Mouse (Mus musculus) kidney, postnatal 4 days (tissue): ENCODE measurements around the gene Tjp2.

Experiments
- DNase-seq, 2 experiments: peaks; one replicate each; pipeline ENCODE4 v3.0.0; 2021; ENCODE audit warnings: mixed read lengths in 2 of 2

The Tjp2 gene

DNA sequence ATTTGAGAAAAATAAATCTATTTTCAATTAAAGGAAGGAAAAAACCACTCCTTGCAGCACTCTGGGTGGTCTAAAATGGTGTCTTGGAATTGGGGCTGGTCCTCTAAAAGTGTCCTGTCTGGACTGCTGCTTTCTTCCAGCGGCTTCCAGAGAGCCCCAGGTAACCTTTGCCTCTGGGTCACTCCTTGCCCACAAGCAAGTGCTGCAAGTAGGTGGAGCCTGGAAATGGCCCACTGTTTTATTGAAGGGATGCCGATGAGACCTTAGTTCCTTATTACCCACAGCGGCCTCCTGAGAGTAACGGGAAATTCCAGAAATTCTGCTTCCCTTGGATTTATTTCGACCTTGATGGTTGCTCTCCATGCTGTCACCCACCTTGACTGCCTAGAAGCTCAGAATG lies 170.6 kb downstream of the Tjp2 start:
- DNase-seq = peak; percentile 11 to 40

DNA sequence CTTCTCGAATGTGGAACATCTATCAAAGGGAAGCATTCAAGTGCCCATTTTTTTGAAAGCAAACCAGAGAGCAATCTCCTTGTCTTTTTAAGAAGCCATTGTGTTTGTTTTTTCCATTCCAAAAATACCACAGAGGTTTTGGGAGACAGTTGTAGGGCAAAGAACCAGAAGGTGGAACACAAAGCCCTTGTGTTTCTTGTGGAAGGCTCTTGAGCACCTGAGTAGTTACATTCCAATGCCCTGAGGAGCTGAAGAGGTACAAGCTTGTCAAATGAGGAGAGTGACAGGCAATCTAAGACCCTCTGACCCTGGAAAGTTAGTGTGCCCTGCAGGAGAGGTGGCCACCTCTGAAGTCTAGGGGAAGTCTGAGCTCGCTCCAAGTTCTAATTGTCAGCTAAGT lies 174.3 kb downstream of the Tjp2 start:
- no peak for DNase-seq

DNA sequence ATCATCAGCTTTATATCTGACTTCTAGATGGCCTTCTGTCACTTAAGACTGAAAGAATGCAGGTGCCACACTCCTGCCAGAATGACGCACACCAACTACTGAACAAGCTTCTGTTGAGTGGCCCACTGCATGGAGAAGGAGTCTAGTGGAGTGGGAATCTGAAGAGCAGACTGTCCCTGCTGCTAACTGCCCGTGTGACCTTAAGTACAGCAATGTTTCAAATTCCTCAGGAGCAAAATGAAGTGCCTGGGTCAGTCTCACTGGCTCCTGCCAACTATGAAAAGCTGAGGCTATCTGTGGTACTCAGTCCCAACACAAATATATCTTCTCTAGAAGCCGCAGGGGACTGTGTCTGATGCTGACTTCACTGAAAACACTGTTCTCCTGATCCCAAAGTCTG lies 175.5 kb downstream of the Tjp2 start:
- DNase-seq = no peak

DNA sequence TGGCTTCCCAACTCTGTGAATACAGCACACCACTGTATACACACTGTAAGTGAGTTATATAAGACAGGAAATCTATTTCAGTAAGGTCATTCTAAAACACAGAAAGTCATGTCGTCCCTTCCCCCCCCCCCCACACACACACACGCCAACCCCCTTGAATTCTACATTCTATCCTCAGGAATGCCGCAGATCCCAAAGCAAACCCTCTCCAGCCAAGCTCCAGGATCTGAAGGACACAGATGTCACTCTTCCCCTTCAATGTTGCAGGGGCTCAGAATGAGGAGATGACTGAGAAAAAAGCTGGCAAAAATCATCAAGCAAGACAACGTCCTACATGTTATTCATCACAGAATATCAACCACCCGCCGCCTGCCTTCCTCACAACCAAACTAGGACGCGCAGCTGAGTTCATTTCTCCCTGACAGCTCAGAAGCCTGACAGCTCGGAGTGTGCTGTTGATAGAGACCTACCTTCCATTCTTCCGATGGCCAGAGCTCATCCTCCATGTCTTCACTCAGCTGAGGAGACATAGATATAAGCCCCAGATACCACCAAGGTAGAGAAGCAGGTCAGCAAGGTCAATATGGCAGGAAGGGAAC lies 178.3 kb downstream of the Tjp2 start:
- no peak for DNase-seq
